Mouse (Mus musculus) gonadal fat pad, adult 2 months (tissue): ENCODE measurements at regions not wholly inside any gene's neighbourhood (a gene's known extent, or its start where the extent isn't known, plus 50 kb on each side); places are given as distances from the start of the nearest gene placed in this dataset.
A peak's percentile ranks its signal among the peaks of the same experiment; 100 is the strongest.

Experiments
- DNase-seq: peaks from one replicate; pipeline ENCODE4 v3.0.0-alpha.2; 2012; ENCODE audit warnings: low read depth

DNA sequence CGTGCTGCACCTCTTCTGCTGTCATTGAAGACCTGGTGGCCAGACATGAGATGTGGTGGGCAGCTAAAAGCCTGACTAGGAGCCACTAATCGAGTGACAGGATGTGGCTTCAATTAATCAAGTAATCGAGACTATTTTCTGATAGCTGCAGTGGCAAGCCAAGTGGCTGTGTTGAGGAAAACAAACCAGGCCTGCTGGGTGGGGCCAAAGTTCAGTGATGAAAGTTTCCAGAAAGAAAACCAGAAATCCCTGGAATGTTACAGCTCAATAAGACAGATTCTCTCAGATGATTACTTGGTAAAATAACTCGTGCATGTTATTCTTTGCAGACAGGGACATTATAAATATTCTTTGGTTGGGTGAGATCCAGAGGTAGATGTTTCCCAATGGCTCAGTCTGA is 564.4 kb upstream of the Tbl1xr1 start:
- DNase-seq: no peak

DNA sequence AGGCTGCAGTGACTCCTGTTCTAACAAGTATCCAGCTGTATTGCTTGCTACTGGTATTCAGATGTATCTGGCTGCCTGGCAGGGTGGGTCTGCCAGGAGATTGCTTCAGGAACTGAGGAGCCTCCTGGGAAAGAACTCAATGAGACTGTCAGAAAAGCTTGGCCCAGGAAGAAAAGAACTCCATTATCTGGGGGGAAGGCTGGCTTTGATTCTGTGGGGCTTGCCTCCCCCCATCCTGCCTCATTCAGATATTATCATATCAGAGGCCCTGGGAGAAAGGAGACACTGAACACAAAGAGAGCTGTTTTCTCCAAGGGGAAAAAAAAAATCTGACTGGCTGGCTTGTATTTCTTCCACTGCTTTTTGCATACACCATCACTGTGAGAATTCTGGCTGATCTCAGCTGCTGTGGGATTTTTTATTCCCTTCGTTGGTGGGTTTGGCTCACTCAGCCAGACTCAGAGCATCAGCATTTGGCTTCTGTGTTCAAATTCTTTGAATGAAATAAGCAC is 552.0 kb upstream of the Tbl1xr1 start:
- peak; percentile 34 for DNase-seq

DNA sequence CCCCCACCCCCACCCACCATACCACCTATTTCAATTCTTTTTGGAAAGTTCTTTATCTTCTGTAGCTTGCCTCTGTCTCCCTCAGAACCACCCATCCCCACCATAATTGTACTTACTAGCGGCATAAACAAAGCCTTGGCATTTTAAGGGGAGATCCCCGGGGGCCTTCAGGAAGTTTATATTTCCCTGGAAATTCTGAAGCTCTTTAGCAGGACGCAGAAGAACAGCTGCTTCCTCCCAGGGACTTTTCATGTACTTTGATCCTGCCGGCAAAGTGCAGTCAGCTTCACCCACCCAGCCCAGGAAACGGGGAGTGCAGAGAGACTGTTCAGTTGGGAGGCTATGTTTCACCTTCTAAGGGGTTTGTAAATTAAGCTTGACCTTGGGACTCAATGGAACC is 545.6 kb upstream of the Tbl1xr1 start:
- DNase-seq: no peak

DNA sequence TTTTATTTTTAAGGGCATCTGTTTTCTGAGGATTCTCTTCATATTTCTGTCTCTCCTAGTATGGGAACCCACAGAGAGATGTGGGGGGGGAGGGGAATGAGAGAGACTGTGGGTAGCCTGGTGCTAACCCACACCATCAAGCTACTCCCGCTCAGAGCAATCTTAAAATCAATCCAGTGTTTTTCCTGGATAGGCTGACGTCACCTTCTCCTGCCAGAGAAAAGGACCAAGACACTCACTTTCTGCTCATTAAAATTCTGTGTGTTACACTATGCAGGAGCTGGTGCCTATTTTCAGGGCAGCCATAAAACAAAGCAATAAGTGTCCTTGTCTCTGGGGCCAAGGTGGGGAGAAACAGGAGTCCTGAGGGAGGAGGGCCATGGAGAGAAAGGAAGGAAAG is 537.3 kb upstream of the Tbl1xr1 start:
- DNase-seq: no peak

DNA sequence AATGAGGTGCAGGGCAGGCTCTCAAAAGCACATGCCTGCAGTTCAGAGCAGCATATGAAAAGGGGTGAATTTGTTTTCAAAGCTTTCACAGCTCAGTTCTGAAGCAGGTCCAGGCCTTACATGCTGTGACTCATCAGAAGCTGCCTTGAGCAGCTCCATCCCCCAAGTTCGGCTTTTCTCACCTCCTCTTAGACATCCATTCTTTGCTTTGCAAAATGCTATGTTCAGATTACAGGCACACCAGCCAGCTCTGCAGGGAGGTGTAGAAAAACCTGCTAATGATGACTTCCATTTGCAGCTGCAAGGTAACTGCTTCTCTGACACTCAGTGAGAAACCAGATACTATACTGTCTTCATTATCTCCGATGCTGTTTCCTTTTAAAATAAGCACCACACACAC is 532.0 kb upstream of the Tbl1xr1 start:
- DNase-seq: no peak

DNA sequence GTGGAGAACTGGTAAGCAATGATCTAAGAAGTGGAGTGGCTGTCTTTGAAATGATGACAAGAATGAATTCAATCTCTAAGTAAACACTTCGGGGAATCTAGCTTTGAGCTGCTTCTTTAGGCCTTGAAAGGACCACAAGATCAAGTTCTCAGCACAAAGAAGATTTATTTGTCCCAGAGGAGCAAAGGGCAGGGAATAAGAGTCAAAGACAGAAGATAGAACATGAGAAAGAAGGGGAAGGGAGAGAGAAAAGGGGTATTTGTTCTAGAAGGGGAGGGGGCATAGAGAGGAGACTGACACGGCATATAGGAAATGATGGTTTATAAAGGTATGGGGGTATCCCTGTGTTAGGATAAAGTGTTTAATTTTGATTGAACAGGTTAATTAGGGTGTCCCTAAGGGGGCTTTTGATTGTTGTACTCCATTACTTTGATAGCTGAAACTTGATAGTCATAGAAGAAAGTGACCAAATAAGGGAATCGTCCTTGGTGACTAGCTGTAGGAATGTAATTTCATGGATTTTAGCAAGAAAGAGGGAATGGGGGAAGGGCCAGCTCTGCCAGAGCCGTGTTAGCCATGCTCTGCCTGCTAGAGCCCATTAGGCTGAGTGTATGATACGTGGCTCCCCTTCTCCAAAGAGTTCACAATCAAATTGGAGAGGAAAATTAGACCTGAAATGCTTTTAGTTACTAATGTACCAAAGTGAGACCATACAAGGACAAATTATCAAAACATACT is 531.1 kb upstream of the Tbl1xr1 start:
- no peak for DNase-seq

DNA sequence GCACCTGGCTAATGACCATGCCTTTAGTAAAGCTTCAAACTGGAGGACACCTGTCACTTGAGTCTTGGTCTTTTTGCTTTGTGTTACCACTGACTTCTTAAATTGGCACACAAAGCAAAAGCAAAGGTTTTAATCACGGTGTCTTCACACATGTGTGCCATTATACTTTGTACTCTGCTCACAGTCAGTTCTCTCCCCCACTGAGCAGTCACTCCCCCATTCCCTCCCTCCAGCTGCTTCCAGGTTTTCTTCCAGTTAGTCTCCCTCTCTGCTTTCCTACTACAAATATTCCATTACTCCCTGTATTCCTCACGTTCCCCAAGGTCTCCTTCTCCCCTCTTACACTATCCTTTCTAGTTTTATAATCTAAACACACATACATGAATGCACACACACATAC is 530.0 kb upstream of the Tbl1xr1 start:
- DNase-seq: no peak

DNA sequence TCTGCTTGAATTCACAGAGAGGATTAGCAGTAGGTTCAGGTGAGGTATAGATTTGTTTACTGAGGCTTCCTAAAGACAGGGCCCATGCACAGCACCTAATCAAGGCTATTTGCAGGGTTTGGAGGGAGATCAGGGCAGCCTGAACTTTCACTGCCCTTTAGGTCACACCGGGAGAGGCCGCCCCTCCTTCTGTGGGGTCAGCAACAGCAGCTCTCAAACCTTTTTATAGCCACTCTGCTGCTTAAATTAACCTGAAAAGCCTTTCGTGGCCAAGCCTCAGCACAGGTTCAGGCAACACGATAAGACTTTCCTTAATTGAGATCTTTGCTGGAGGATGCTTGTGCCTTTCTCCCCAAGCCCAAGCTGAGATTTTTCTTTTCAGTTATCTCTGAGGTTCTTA is 526.8 kb upstream of the Tbl1xr1 start:
- DNase-seq: no peak

DNA sequence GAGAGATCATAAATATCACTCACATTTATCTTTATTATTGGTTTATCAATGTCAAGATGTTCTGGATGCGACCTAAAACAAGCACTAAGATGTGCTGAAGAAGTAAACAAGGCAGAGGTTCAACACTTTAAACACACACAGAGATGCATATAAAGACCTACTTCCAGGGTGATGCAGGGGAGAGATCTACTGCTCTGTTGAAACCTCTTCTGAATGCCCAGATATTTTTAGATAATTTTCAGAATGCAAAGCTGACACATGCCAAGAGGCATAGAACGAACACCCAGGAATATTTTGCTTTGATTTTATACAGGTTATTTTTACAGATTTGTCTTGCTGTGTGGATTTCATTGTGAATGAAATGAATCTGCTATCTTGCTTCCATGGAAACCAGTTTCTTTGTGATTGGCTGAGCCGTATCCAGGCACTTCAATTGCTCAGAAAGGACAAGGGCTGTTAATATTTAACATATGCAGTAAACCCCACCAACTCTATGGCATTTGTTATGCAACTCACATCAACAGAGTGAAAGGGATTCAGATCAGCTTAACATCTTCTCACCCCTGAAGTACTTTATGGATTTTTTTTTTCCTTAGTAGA is 523.2 kb upstream of the Tbl1xr1 start:
- DNase-seq: no peak

DNA sequence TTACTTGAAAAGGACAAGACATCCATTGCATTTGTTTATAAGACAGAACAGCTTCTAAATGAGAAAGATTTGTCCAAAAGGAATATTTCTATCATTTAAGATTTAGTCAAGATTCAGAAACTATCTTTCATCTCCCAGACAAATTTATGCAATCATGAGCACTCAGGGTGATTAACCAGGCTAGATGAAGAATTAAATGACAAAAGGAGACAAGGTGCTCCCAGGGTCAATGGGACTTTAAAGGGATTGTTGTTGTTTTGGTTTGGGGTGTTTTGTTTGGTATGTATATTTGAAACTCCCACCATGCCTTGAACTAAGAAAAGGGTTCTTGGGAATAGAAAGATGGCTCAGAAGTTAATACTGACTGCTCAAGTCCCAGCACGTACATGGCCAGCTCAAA is 522.6 kb upstream of the Tbl1xr1 start:
- DNase-seq: no peak

DNA sequence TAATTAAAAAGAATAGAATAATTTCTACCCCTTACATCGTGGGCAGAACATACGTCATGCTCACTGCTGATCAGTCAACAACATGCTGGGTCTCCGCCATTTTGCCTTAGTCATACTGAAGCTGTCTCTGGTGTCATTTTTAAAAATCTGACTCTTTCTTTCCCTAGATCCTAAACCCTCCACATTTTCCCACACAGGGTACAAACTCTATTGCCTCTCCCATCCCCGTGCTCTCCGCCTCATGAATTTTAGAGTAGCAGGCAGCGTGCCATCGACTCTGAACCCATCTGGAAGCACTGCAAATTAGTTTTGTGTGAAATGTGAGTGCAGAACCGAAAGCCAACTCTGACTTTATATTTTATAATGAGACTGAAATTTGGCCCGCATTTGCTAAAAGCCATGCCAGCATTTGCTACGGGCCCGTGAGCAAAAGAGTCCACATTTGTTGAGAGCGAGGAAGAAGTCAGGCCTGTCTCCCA is 518.5 kb upstream of the Tbl1xr1 start:
- no peak for DNase-seq

DNA sequence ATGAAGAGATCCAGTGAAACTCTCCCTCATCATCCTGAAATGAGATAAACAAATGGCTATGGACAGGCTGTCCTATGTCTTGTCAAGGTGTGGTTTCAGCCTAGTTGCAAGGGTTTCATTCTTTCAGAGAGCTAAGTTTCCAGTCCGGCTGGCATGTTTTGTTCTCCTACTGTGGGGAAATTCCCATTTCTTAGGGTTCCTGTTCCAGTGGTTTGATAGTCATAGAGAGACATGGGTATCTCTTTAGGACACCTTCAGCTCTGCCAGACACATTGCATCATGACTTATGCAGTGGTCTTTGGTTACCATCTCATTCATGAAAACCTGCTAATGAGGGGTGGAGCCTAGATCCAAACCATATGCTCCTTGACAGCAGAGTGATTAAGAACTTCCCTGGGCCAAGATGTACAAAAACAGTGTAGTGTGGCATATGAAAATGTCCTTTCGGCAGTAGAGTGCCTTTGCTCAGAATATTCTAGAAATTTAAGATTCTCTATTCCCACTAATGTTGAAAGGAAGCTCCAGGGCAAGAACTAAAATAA is 513.6 kb upstream of the Tbl1xr1 start:
- DNase-seq: no peak

DNA sequence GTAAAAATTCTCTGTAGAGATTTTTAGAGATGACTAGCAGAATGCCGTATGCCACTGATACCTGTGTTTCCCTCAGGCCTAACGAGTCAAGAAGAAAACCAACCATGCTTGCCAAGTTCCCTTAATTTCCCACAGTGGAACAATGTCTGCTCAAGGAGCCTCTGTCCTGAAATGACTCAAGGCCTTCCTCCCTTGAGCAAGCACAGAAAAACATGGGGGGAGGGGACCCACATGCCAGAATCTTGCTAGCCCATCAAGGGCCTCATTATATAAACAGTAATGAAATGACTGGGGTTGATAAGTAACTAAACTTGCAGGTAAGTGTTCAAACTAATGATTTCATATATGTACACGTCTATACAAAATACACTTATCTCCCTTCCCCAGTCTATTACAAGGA is 513.0 kb upstream of the Tbl1xr1 start:
- peak; percentile 59 for DNase-seq

DNA sequence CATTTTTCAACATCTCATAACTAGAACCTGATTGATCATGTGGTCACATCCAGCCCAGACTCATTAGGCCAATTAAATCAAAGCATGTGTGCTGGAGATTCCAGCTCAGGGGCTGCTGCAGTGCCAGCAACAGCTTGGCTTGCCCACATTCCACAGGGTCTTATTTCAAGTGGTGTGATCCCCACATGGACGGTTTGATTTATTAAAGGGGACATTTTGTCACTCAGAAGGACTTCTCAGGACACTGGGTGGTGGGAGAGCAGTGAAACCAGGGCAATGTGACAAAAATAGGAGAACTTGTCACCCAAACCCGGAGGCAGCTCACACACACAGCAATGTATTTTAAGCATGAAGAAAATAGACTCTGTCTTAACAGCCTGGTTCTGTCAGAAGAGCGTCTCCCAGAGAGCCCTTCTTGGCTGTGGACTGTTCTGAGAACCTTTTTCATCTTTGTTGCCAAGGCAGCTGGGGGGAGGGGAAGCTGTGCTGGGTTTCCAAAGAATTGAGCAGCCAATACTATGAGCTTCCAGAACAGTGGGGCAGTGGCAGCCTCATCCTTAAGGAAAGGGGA is 512.2 kb upstream of the Tbl1xr1 start:
- DNase-seq: no peak

DNA sequence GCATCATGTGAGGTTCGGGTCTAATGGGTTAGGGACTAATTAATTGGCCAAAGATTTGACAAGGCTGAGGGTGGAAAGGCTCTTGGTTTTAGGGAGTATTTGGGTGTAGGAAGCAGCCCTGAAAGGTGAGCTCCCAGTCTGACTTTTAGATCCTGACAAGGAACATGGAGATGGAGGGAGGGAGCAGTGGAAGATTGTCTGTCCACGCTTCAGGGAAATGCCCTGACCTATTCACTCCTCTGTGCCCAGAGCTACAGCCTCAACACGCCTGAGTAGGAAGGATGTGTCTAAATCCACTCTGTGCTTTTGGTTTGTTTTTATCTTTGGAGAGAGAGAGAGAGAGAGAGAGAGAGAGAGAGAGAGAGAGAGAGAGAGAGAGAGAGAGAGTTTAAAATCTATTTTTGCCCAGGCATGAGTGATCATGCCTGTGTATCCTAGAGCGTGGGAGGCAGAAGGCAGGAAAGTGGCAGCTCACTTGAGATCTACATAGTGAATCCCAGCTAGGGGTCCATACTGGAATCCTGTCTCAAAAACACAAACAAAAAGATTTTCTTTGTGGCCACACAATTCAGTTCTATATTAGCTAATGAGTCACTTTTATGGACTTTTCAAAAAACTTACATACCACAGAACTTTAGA is 511.5 kb upstream of the Tbl1xr1 start:
- DNase-seq: no peak

DNA sequence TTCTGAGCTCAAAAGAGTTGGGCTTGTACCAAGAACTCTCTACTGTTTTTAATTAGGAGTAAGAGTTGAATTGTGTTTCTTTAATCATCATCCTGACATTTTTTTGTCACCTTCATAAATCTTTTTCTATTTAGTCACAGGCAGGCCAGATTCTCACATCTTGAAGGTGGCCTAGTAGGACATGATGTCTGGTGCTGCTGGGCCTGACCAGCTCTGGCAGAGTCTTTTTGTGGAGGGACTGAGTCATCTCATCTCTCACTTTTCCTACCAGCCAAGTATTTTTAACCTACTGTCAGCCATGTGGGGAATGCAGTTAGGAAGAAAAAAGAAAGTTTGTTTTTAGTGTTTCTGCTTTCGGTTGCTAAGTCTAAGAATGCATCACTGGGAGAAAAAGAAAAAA is 506.7 kb upstream of the Tbl1xr1 start:
- DNase-seq: no peak

DNA sequence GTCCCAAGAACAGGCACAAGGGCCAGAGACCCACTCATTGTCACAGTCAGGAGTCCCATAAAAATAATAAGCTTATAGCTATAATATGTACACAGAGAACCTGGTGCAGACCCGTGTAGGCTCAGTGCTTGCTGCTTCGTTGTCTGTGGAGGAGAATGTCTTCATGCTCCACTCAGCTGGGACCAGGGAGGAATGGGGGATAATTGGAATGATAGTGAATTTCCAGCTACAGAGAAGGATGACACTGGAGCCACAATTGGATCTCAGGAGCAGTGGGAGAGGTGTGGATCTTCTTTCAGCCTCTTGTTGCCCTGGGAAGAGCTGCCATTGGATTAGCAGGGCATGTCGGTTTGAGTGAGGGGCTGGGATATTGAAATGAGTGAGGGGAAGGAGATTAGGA is 497.8 kb upstream of the Tbl1xr1 start:
- no peak for DNase-seq

DNA sequence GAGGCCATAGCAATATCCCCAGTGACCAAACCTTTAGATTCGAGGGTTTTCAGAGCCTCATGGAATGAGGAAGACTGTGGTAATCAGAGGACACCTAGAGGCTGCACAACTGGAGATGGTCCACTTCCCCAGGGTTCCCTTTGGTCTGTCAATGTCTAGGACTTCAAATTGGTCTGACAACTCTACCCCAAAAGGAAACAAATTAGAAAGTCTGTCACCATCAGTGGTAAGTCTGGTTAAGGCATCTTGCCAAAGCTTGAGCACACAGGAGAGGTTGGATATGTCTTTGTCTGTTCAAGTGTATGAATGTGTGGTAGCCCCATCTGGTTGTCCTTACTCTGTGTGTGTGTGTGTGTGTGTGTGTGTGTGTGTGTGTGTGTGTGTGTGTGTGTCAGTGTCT is 494.3 kb upstream of the Tbl1xr1 start:
- no peak for DNase-seq

DNA sequence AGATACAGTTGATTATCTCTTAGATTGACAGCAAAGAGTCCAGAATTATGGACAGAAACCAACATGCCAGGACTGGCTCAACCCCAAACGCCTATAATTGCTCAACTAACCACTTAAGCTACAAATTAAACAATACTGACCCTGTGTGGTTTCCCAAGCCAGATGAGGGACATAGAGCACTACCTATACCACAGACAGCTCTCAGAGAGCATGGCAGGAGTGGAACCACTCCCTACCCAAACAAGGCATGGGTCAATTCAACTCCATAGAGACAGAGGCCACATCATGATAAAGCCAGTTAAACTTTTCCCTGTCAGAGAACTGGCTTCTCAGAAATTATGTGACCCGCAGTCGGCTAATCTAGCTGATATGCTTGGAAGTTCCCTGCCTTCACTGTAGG is 490.7 kb upstream of the Tbl1xr1 start:
- DNase-seq: no peak

DNA sequence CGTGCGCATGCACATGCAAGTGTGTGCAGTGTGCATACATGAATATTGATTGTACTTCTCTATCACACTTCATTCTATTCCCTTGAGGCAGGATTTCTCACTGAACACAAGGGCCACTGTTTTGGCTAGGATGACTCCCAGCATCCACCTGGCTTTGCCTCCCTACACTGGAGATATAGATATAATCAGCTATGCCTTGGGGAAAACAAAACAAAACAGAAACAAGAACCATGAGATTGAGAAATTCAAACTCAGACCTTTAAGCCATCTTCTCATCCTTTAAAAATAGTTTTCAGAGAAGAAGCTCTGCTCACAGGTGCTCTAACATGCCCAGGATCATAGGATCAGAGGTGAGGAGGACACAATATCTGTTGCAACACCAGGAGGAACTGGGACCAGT is 469.6 kb upstream of the Tbl1xr1 start:
- DNase-seq: peak; percentile 80

DNA sequence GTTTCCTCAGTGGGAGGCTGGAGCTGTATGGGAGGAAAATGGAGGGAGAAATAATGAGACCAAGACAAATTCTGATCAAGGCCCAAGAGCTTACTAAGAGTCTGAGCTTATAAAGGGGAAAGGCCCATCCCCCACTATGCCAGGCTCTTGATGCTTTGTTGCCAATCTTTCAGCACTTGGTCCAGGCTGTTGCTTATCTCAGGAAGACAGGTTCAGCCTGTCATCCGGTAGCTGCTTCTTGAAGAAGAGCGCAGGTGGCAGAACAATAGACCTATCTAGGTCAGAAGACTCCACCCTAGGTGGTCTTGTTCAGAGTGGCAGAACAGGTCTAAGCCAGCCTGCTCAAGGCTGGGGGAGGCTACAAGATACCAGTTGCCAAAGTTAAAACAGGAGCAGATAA is 466.2 kb upstream of the Tbl1xr1 start:
- no peak for DNase-seq

DNA sequence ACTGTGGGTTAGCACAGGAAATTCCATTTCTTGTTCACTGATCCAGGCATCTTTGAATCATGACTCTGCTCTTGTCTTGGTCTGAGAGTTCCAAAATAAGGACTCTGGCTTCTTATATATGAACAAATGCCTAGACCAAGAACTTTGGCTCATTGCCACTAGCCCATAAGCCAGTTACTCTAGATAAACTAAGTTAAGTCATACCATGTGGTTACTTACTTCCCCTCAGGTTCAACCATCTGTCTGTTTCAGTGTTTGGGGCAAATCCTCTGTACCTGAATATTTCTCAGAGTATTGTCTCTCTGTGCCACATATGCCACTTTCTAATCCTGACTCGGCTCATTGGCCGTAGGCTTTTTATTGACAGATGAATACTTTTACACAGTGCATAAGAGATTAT is 454.7 kb upstream of the Tbl1xr1 start:
- DNase-seq: no peak

DNA sequence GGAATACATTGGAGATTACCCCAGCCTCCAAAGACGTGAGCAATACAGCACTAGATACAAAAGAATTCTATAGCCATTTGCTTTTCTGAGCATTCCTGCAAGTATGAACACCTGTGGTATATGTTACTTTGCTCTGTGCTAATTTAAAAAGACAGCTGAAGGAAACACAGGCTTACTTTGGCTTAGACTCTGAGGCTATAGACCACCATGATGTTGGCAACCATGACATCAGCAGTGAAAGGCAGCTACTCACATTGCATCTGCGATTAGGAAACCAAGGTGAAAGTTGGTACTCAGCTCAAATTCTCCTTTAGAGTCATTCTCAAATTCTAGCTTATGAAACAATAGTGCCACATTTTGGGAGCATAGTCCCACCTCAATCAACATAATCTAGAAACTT is 451.4 kb upstream of the Tbl1xr1 start:
- no peak for DNase-seq
